Comparison of ENCODE assay signal across 10 mouse cellular contexts in genomic region chr11:87770989-87771388, GRCm38 (mm10). TPM values are rescaled to one million over a fixed set of nuclear protein-coding genes. Genes with fewer than 3 reads are reported as not detected.
DNase-seq lines count a peak whose midpoint lies in the region; ATAC-seq and TF ChIP-seq lines count a peak whose summit lies in the region.
"Had no signal": no experiment of that assay in that cellular context is flagged by ENCODE, and none has a peak within 500 bp of the region (broad histone marks: within the 10 kb centered on the region; RNA-seq: fewer than 3 reads in every experiment).

No protein-coding gene starts in this region.

- H3K27me3 ChIP-seq in hindbrain, embryonic 14.5 days (ENCODE audit: control insufficient read depth, insufficient read depth, low read length): peaks cover 2% of the 10 kb centered on the region; the same call in 1 of the 2 replicates
- H3K27me3 ChIP-seq in hindbrain, embryonic 16.5 days (replicated peaks; ENCODE audit: control insufficient read depth, insufficient read depth, low read length): no peaks in the 10 kb centered on the region
- no peaks in the 10 kb centered on the region for H3K27me3 ChIP-seq in midbrain, postnatal 0 days (ENCODE audit: insufficient read depth, low read length)
- no peaks in the 10 kb centered on the region for H3K27me3 ChIP-seq in thymus, adult 2 months (ENCODE audit: control insufficient read depth, insufficient read depth, low read length)

- no peak overlapping the region for H3K4me2 ChIP-seq in hindbrain, embryonic 14.5 days (replicated peaks)
- H3K4me2 ChIP-seq in hindbrain, embryonic 16.5 days (ENCODE audit: low read length): no peak overlapping the region
- no peak overlapping the region for H3K4me2 ChIP-seq in midbrain, postnatal 0 days (ENCODE audit: low read depth, low read length, poor library complexity, severe bottlenecking)
- H3K4me2 ChIP-seq: embryonic facial prominence, embryonic 15.5 days had no signal

- 64% methylated on average over 3 of the region's 3 CpGs for WGBS in hindbrain, embryonic 14.5 days
- WGBS in hindbrain, embryonic 16.5 days: 60% methylated on average over 3 of the region's 3 CpGs
- WGBS in midbrain, postnatal 0 days: 58% methylated on average over 3 of the region's 3 CpGs
- 54% methylated on average over 3 of the region's 3 CpGs for WGBS in thymus, adult 2 months

- H3K4me1 ChIP-seq in hindbrain, embryonic 14.5 days (replicated peaks; ENCODE audit: control insufficient read depth, insufficient read depth, low read length): no peaks in the 10 kb centered on the region
- no peaks in the 10 kb centered on the region for H3K4me1 ChIP-seq in hindbrain, embryonic 16.5 days (ENCODE audit: control insufficient read depth, insufficient read depth, low read depth, low read length)
- no peaks in the 10 kb centered on the region for H3K4me1 ChIP-seq in midbrain, postnatal 0 days (ENCODE audit: insufficient read depth, low read length)
- H3K4me1 ChIP-seq in thymus, adult 2 months (replicated peaks; ENCODE audit: control insufficient read depth, insufficient read depth, low read length): no peaks in the 10 kb centered on the region
- H3K4me1 ChIP-seq: embryonic facial prominence, embryonic 15.5 days had no signal

- peak; percentile 62 for DNase-seq in hindbrain, embryonic 14.5 days (ENCODE audit: low spot score)
- peak; percentile 61 for DNase-seq in ES-CJ7 (ENCODE audit: low read depth, low spot score)
- DNase-seq in cerebellum, adult 18-20 months: peak; percentile 77 to 86
- peak; percentile 52 for DNase-seq in gastrocnemius, postnatal 14 days
- DNase-seq in left cerebral cortex, postnatal 14 days (ENCODE audit: low spot score in 2 of 2): peak; percentile 54 to 74
- DNase-seq in midbrain, postnatal 0 days (ENCODE audit: low spot score): peak; percentile 37
- DNase-seq in thymus, adult 2 months: peak; percentile 89

- no peak overlapping the region for H3K9ac ChIP-seq in hindbrain, embryonic 14.5 days
- no peak overlapping the region for H3K9ac ChIP-seq in hindbrain, embryonic 16.5 days (ENCODE audit: low read depth, low read length)
- H3K9ac ChIP-seq in midbrain, postnatal 0 days (replicated peaks; ENCODE audit: low read length, poor library complexity, severe bottlenecking): no peak overlapping the region
- H3K9ac ChIP-seq: embryonic facial prominence, embryonic 15.5 days had no signal

- no peak for ATAC-seq in hindbrain, embryonic 14.5 days (ENCODE audit: low FRiP score)
- no peak for ATAC-seq in hindbrain, embryonic 16.5 days
- no peak for ATAC-seq in midbrain, postnatal 0 days (ENCODE audit: low FRiP score)

- TF ChIP-seq POLR2A in thymus, adult 2 months (IDR thresholded peaks at IDR 0.05; ENCODE audit: control insufficient read depth, extremely low read depth, insufficient read depth, low read length, poor library complexity): no peak

- intact Hi-C loops in gastrocnemius, postnatal 14 days (cut with DNase I; ENCODE audit: low total_unique reads): loop anchor here (5.0 kb wide), 1 partner anchor 109 kb away; the partner anchor contains the start of gene Rnf43
- intact Hi-C loops in left cerebral cortex, postnatal 14 days (cut with DNase I): loop anchor here (5.0 kb wide), 1 partner anchor 109 kb away; the partner anchor contains the start of gene Rnf43

- peak; percentile 86 for TF ChIP-seq CTCF in midbrain, postnatal 0 days (IDR thresholded peaks at IDR 0.05)
- peak; percentile 77; the same call in 1 of the 2 replicates for TF ChIP-seq CTCF in thymus, adult 2 months (IDR thresholded peaks at IDR 0.05; ENCODE audit: borderline replicate concordance, control insufficient read depth, extremely low read depth, insufficient read depth, low read length, poor library complexity)

- no peak overlapping the region for H3K4me3 ChIP-seq in hindbrain, embryonic 14.5 days (replicated peaks; ENCODE audit: low read length)
- no peak overlapping the region for H3K4me3 ChIP-seq in hindbrain, embryonic 16.5 days (ENCODE audit: low read length)
- H3K4me3 ChIP-seq in midbrain, postnatal 0 days (ENCODE audit: low read depth, low read length): no peak overlapping the region
- no peak overlapping the region for H3K4me3 ChIP-seq in thymus, adult 2 months (ENCODE audit: control insufficient read depth, insufficient read depth, low read length)
- H3K4me3 ChIP-seq: embryonic facial prominence, embryonic 15.5 days had no signal

- H3K27ac ChIP-seq in hindbrain, embryonic 14.5 days: no peak overlapping the region
- H3K27ac ChIP-seq in hindbrain, embryonic 16.5 days (ENCODE audit: low read depth, low read length): no peak overlapping the region
- H3K27ac ChIP-seq in midbrain, postnatal 0 days (ENCODE audit: low read depth, low read length): no peak overlapping the region
- no peak overlapping the region for H3K27ac ChIP-seq in thymus, adult 2 months (ENCODE audit: control insufficient read depth, insufficient read depth, low read length)
- H3K27ac ChIP-seq: embryonic facial prominence, embryonic 15.5 days had no signal

- no peaks in the 10 kb centered on the region for H3K9me3 ChIP-seq in hindbrain, embryonic 14.5 days (ENCODE audit: control insufficient read depth, low read length)
- H3K9me3 ChIP-seq in hindbrain, embryonic 16.5 days (ENCODE audit: control insufficient read depth, low read length): no peaks in the 10 kb centered on the region
- H3K9me3 ChIP-seq in midbrain, postnatal 0 days (ENCODE audit: low read length): no peaks in the 10 kb centered on the region
- H3K9me3 ChIP-seq: embryonic facial prominence, embryonic 15.5 days had no signal

- peaks cover 88% of the 10 kb centered on the region for H3K36me3 ChIP-seq in hindbrain, embryonic 14.5 days (replicated peaks; ENCODE audit: control insufficient read depth, insufficient read depth)
- H3K36me3 ChIP-seq in hindbrain, embryonic 16.5 days (ENCODE audit: control insufficient read depth, insufficient read depth, low read length): peaks cover 30% of the 10 kb centered on the region
- H3K36me3 ChIP-seq in midbrain, postnatal 0 days (ENCODE audit: insufficient read depth, low read length): peaks cover 63% of the 10 kb centered on the region
- H3K36me3 ChIP-seq in thymus, adult 2 months (ENCODE audit: control insufficient read depth, insufficient read depth, low read length): no peaks in the 10 kb centered on the region
- H3K36me3 ChIP-seq: embryonic facial prominence, embryonic 15.5 days had no signal

RNA-seq across cellular contexts. Expression of gene Tspoap1, which starts 10.6 kb away (rescaled TPM):
- polyA plus RNA-seq in hindbrain, embryonic 14.5 days (2014; fragmentation: Nextera tagmentation; extraction: Ambion mirVana): 43.8 and 46.9 TPM in 2 replicates
- polyA plus RNA-seq in hindbrain, embryonic 16.5 days (2015; fragmentation: Nextera tagmentation; extraction: Ambion mirVana): 38.4 and 46.1 TPM in 2 replicates
- under 1 TPM; 0.04 TPM for total RNA-seq in gastrocnemius, postnatal 14 days (2021)
- total RNA-seq in left cerebral cortex, postnatal 14 days (2021): 100 to 1,000 TPM; 154 to 162 TPM
- total RNA-seq in midbrain, postnatal 0 days (2014; rRNA removed): 206 and 215 TPM in 2 replicates
- 47.3 and 57.8 TPM in 2 replicates for polyA plus RNA-seq in midbrain, postnatal 0 days (2015; fragmentation: Nextera tagmentation; extraction: Ambion mirVana)
- polyA plus RNA-seq in thymus, adult 2 months (2012; rRNA removed): 25.3 and 27.9 TPM in 2 replicates

RNA-seq across cellular contexts. Expression of gene Mpo, which starts 22.4 kb away (rescaled TPM):
- 0.22 and 0.88 TPM in 2 replicates for polyA plus RNA-seq in hindbrain, embryonic 14.5 days (2014; fragmentation: Nextera tagmentation; extraction: Ambion mirVana)
- polyA plus RNA-seq in hindbrain, embryonic 16.5 days (2015; fragmentation: Nextera tagmentation; extraction: Ambion mirVana): 0.10 and 0.45 TPM in 2 replicates
- not detected for total RNA-seq in gastrocnemius, postnatal 14 days (2021)
- not detected for total RNA-seq in left cerebral cortex, postnatal 14 days (2021)
- total RNA-seq in midbrain, postnatal 0 days (2014; rRNA removed): 0.19 TPM in 1 of 2 replicates, not detected in the other
- polyA plus RNA-seq in midbrain, postnatal 0 days (2015; fragmentation: Nextera tagmentation; extraction: Ambion mirVana): 0.20 TPM in 1 of 2 replicates, not detected in the other
- polyA plus RNA-seq in thymus, adult 2 months (2012; rRNA removed): 4.6 and 8.5 TPM in 2 replicates

RNA-seq across cellular contexts. Expression of gene Supt4a, which starts 33.6 kb away (rescaled TPM):
- polyA plus RNA-seq in hindbrain, embryonic 14.5 days (2014; fragmentation: Nextera tagmentation; extraction: Ambion mirVana): 137 and 152 TPM in 2 replicates
- 121 and 130 TPM in 2 replicates for polyA plus RNA-seq in hindbrain, embryonic 16.5 days (2015; fragmentation: Nextera tagmentation; extraction: Ambion mirVana)
- total RNA-seq in gastrocnemius, postnatal 14 days (2021): 10 to 100 TPM; 30.8 to 36.4 TPM
- total RNA-seq in left cerebral cortex, postnatal 14 days (2021): 10 to 100 TPM; 60.6 to 67.6 TPM
- 47.8 and 55.4 TPM in 2 replicates for total RNA-seq in midbrain, postnatal 0 days (2014; rRNA removed)
- polyA plus RNA-seq in midbrain, postnatal 0 days (2015; fragmentation: Nextera tagmentation; extraction: Ambion mirVana): 122 and 128 TPM in 2 replicates
- 172 and 215 TPM in 2 replicates for polyA plus RNA-seq in thymus, adult 2 months (2012; rRNA removed)

RNA-seq across cellular contexts. Expression of gene Lpo, which starts 57.1 kb away (rescaled TPM):
- polyA plus RNA-seq in hindbrain, embryonic 14.5 days (2014; fragmentation: Nextera tagmentation; extraction: Ambion mirVana): 1.3 and 2.2 TPM in 2 replicates
- polyA plus RNA-seq in hindbrain, embryonic 16.5 days (2015; fragmentation: Nextera tagmentation; extraction: Ambion mirVana): 2.3 and 4.5 TPM in 2 replicates
- not detected for total RNA-seq in gastrocnemius, postnatal 14 days (2021)
- total RNA-seq in left cerebral cortex, postnatal 14 days (2021): under 1 TPM; 0.36 to 0.68 TPM
- 1.5 and 2.5 TPM in 2 replicates for total RNA-seq in midbrain, postnatal 0 days (2014; rRNA removed)
- polyA plus RNA-seq in midbrain, postnatal 0 days (2015; fragmentation: Nextera tagmentation; extraction: Ambion mirVana): 3.8 and 4.0 TPM in 2 replicates
- polyA plus RNA-seq in thymus, adult 2 months (2012; rRNA removed): 8.0 and 10.1 TPM in 2 replicates
- polyA plus RNA-seq: lung, embryonic 16.5 days had no signal

Comparison
In these comparisons a context has a peak if more than half of its experiments do, and no peak if none do; other contexts are left out.
1. DNase-seq: peak in every context shown above with its lines; median percentile 89 in thymus, adult 2 months; 82 in cerebellum, adult 18-20 months; 64 in left cerebral cortex, postnatal 14 days; 62 in hindbrain, embryonic 14.5 days; 61 in ES-CJ7; 52 in gastrocnemius, postnatal 14 days; 37 in midbrain, postnatal 0 days.